Mouse (Mus musculus) cortical plate, adult 2 months (tissue): ENCODE measurements at regions not wholly inside any gene's neighbourhood (a gene's known extent, or its start where the extent isn't known, plus 50 kb on each side); places are given as distances from the start of the nearest gene placed in this dataset.

Experiments
- CTCF ChIP-seq: fragments of 200-500 bp; IDR thresholded peaks from 2 replicates; pipeline ENCODE4 v1.5.1; 2011; ENCODE audit warnings: mild to moderate bottlenecking, control low read depth, low read length; ENCODE audit not compliant: insufficient read depth; ENCODE audit errors: extremely low read depth
- POLR2A ChIP-seq: fragments of 200-500 bp; IDR thresholded peaks from 2 replicates; pipeline ENCODE4 v1.6.1; 2011; ENCODE audit warnings: mild to moderate bottlenecking, low read length, control low read depth; ENCODE audit not compliant: insufficient read depth; ENCODE audit errors: extremely low read depth

- no peak for TF ChIP-seq CTCF
- TF ChIP-seq POLR2A, result no peak
These were observed 1326.0 kb upstream of the Zeb2 start for GRCm38 (mm10) chr2:46443061-46443685.
